Mouse (Mus musculus) Patski (cell line): ENCODE measurements around the gene 1700018B08Rik. TPM values are rescaled to one million over a fixed set of nuclear protein-coding genes. Genes with fewer than 3 reads are reported as not detected.

Experiments
- ATAC-seq: fragments of 100-300 bp; one replicate; pipeline ENCODE4 v1.8.0; 2021
- CTCF ChIA-PET: fragments of 350-600 bp; sonication (Branson Sonifier 250); formaldehyde crosslinking; loops from one replicate; lab custom pipeline; 2022; ENCODE audit warnings: inconsistent platforms; lab: Charles Lee
- POLR2A ChIA-PET: fragments of 350-600 bp; sonication (Branson Sonifier 250); formaldehyde crosslinking; loops from one replicate; lab custom pipeline; 2022; ENCODE audit warnings: antibody characterized with exemption, inconsistent platforms; lab: Charles Lee
- DNase-seq: peaks from one replicate; pipeline ENCODE4 v3.0.0-alpha.2; 2011; ENCODE audit warnings: low read depth, low spot score
- H3K27me3 ChIP-seq: fragments of 371-371 bp; one replicate; pipeline ENCODE4 v1.5.1; 2021
- CTCF ChIP-seq: fragments of 100-300 bp; IDR thresholded peaks from one replicate; pipeline ENCODE4 v1.5.1; 2021
- in situ Hi-C: fragments of 300-500 bp; cut with MboI; formaldehyde crosslinking; loops from 3 replicates; pipeline ENCODE4 v1.11.1; 2018; ENCODE audit warnings: low pct_unique_long_range_greater_than_20kb, mixed read lengths
- polyA plus RNA-seq: library from polyadenylated mRNA; unstranded; gene quantifications from one replicate; pipeline ENCODE4 v1.2.3, GENCODE M21; 2021

1700018B08Rik gene
- polyA plus RNA-seq, 1 experiment from 2014 or later: not detected

DNA sequence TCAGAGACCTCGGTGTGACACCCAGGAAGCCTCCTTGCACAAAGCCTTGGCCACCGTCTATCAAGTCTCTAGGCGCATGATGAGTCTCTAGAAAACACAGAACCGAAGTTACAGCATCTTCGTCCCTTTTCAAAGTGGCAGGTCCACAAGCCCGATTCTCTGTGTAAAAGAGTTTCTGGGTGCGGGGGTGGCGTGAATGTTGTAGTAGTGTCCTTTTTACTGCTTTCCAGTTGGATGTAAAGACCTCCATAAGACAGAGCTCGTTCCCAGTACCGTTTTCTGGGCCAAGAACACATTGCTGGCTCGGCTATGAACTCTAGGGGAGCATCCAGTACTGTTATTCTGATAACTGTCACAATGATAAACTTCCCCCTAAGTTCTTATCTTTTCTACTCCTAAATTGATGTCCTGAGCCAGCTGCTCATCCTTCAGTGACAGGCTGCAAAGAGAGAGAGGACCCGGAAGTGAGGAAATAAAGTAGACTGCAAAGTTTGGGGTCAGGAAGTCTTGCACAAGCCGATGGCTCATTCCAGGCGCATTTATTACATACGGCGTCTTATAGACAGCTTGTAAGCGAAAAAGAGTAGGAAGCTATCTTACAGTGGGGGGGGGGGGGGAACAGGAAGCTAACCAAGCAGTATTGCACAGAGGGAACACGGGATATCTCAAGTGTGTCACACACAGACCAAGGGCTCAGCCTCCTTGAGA, 18.9 kb downstream of the 1700018B08Rik start:
- in situ Hi-C loops: no loop called here
- no peak for TF ChIP-seq CTCF
- ChIA-PET CTCF (interaction anchor here (2.2 kb wide), 1 partner anchor 12 kb away, joined by 9 read pairs; no protein-coding TSS in a partner anchor), POLR2A (no interaction called here)
- H3K27me3 ChIP-seq: no peaks in the 10 kb centered on the region
- DNase-seq: no peak
- no peak for ATAC-seq

- CTCF ChIA-PET: interaction anchor here (0.6 to 4.2 kb wide), 14 partner anchors 11 to 421 kb away, joined by 3 to 24 read pairs (median 4); no protein-coding TSS in a partner anchor
Measured at GRCm38 (mm10) chr8:121513429-121513828, 30.7 kb downstream of the 1700018B08Rik start.

DNA sequence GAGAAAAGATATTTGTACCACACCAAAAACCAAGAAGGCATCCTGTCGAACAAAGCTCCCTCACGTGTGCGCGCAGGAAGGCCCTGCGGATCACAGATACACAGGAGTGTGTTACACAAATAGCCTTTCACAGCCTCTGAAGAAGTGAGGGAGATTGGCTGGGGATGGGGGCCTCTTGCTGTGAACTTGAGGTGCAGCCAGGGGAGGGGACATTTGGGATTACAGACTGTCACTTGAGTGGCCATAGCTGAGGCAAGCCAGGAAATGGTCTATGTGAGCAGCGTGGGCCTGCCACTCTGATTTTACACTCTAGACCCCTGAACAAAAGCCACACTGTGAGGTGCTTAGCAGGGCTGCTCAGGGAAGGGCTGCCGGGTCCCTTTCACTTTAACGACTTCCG, 32.4 kb downstream of the 1700018B08Rik start:
- DNase-seq (no peak), ATAC-seq (no peak)
- ChIA-PET POLR2A (no interaction called here), CTCF (interaction anchor here (1.4 to 4.2 kb wide), 2 partner anchors 7 to 399 kb away, joined by 3 to 24 read pairs; no protein-coding TSS in a partner anchor)
- TF ChIP-seq CTCF: no peak
- H3K27me3 ChIP-seq: peaks cover 20% of the 10 kb centered on the region
- in situ Hi-C loops: loop anchor here (5.0 kb wide), 2 partner anchors 114 to 399 kb away; no protein-coding TSS in a partner anchor

More at GRCm38 (mm10) chr8:121513429-121513828, 30.7 kb downstream of the 1700018B08Rik start:
- TF ChIP-seq CTCF: peak; percentile 98
- H3K27me3 ChIP-seq: peaks cover 25% of the 10 kb centered on the region
- DNase-seq (peak; percentile 19), ATAC-seq (no peak)
- POLR2A ChIA-PET: interaction anchor here (0.6 kb wide), 2 partner anchors 71 to 398 kb away, joined by 3 to 4 read pairs; no protein-coding TSS in a partner anchor
- in situ Hi-C loops: loop anchor here (5.0 kb wide), 2 partner anchors 116 to 401 kb away; no protein-coding TSS in a partner anchor

DNA sequence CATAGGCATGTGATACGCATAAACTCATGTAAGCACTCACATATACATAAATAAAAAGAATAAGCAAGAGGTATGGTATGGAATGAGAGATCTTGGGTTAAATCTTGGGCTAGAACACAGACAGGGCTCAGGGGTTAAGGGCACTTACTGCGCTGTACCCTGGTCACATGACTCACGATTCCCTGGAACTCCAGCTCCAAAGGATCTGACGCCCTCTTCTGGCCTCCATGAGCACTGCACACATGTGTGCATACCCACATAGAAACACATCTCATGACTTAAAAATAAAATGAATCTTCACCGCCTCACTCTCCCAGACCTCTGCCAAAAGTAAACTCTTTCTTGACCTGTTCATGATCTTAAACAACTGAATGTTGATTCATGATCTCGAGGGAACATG, 46.5 kb downstream of the 1700018B08Rik start:
- CTCF ChIA-PET: no interaction called here
- ATAC-seq (no peak), DNase-seq (no peak)
- H3K27me3 ChIP-seq: peaks cover 4% of the 10 kb centered on the region
- POLR2A ChIA-PET: no interaction called here
- no peak for TF ChIP-seq CTCF
- in situ Hi-C loops: no loop called here

GRCm38 (mm10) chr8:121491633-121492032, 52.5 kb downstream of the 1700018B08Rik start:
- DNase-seq: no peak
- ChIA-PET CTCF (no interaction called here), POLR2A (no interaction called here)
- TF ChIP-seq CTCF: no peak
- H3K27me3 ChIP-seq: peaks cover 4% of the 10 kb centered on the region
- ATAC-seq: no peak
- in situ Hi-C loops: no loop called here

GRCm38 (mm10) chr8:121484072-121484782, 59.9 kb downstream of the 1700018B08Rik start:
- in situ Hi-C loops: no loop called here
- no peaks in the 10 kb centered on the region for H3K27me3 ChIP-seq
- POLR2A ChIA-PET: no interaction called here
- CTCF ChIA-PET: no interaction called here
- TF ChIP-seq CTCF: no peak
- DNase-seq (no peak), ATAC-seq (no peak)

Other genes starting within 250 kb of the 1700018B08Rik start
- 19.9 TPM for gene Fbxo31, start 34.5 kb upstream of the 1700018B08Rik start, polyA plus RNA-seq
- gene Map1lc3b, start 46.0 kb upstream of the 1700018B08Rik start, polyA plus RNA-seq: 196 TPM
- gene Zcchc14, start 108.6 kb upstream of the 1700018B08Rik start, polyA plus RNA-seq: 36.4 TPM
- gene Jph3, start 185.3 kb upstream of the 1700018B08Rik start, polyA plus RNA-seq: 0.04 TPM